Mouse (Mus musculus) E14TG2a.4 (cell line): ENCODE results near the gene Mark1.

Source experiments
- CTCF ChIP-seq: conservative IDR thresholded peaks from 2 replicates; pipeline ENCODE4 v1.5.1; 2014; ENCODE audit warnings: low read length
- POU5F1 ChIP-seq: IDR thresholded peaks from 2 replicates; pipeline ENCODE4 v1.6.1; 2014; ENCODE audit warnings: low read length, borderline replicate concordance

DNA sequence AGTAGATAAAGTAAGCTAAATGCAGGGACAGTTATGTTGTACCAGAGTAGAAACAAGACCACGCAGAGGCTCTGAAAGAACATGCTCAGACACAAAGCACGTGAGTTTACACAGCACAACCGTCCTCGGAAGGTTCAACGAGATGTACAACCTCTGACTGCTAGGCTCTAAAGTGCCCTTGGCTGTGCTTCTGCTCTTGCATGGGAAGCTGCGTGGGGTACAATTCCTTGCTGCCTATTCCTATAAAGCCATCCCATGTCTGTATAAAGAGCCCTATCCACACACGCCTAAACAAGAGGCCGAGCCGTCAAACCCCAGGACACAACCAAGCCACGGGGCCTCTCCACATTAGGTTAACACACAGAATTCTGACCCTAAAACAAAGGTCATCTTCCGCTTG, 1.9 kb downstream of the Mark1 start:
- no peak for TF ChIP-seq CTCF
- no peak for TF ChIP-seq POU5F1
